Mouse (Mus musculus) heart, adult 2 months (tissue): Measurements from ENCODE around the gene Btbd9. TPM values are rescaled to one million over a fixed set of nuclear protein-coding genes. Genes with fewer than 3 reads are reported as not detected.

Experiments
- DNase-seq, 2 experiments: peaks; one replicate each; pipeline ENCODE4 v3.0.0; 2021
- H3K27ac ChIP-seq: fragments of 200-600 bp; 2 replicates; pipeline ENCODE4 v1.8.1; 2022
- H3K27me3 ChIP-seq: fragments of 200-500 bp; 2 replicates; pipeline ENCODE4 v1.6.1; 2012; ENCODE audit warnings: mild to moderate bottlenecking, low read length, inconsistent platforms, mixed read lengths; ENCODE audit not compliant: control insufficient read depth, insufficient read depth
- H3K36me3 ChIP-seq: fragments of 200-500 bp; 2 replicates; pipeline ENCODE4 v1.6.1; 2012; ENCODE audit warnings: low read length, inconsistent platforms; ENCODE audit not compliant: control insufficient read depth, insufficient read depth
- H3K4me1 ChIP-seq: fragments of 200-500 bp; 2 replicates; pipeline ENCODE4 v1.6.1; 2011; ENCODE audit warnings: low read length; ENCODE audit not compliant: control insufficient read depth, insufficient read depth
- H3K4me3 ChIP-seq: fragments of 200-600 bp; 2 replicates; pipeline ENCODE4 v1.8.1; 2022
- H3K79me2 ChIP-seq: fragments of 200-500 bp; replicated peaks from 2 replicates; pipeline ENCODE4 v1.6.1; 2012; ENCODE audit warnings: mild to moderate bottlenecking, inconsistent platforms, low read length, moderate library complexity, mixed read lengths; ENCODE audit not compliant: control insufficient read depth, insufficient read depth
- H3K9ac ChIP-seq: fragments of 200-500 bp; 2 replicates; pipeline ENCODE4 v1.6.1; 2012; ENCODE audit warnings: low read depth, mild to moderate bottlenecking, control low read depth, inconsistent platforms, low read length, mixed read lengths
- CTCF ChIP-seq: fragments of 200-600 bp; IDR thresholded peaks from 2 replicates; pipeline ENCODE4 v1.8.1; 2022; ENCODE audit warnings: antibody characterized with exemption, mild to moderate bottlenecking, moderate library complexity
- EP300 ChIP-seq: fragments of 200-500 bp; IDR thresholded peaks from 2 replicates; pipeline ENCODE4 v1.6.1; 2011; ENCODE audit warnings: low read depth, low read length, control low read depth; ENCODE audit not compliant: insufficient read depth
- POLR2A ChIP-seq: fragments of 200-500 bp; IDR thresholded peaks from 2 replicates; pipeline ENCODE4 v1.6.1; 2011; ENCODE audit warnings: mild to moderate bottlenecking, low read depth, low read length, control low read depth; ENCODE audit not compliant: insufficient read depth
- WGBS: fragments of 180-500 bp; shearing (Covaris S2); methylation state at CpG from one replicate; pipeline ENCODE4 v1.1.7; 2018; 5-methylcytosine and 5-hydroxymethylcytosine counted together
- intact Hi-C: fragments of 180-260 bp; cut with DNase I; formaldehyde crosslinking; loops from one replicate; pipeline ENCODE4 v1.15.1; 2025
- polyA plus RNA-seq: library from polyadenylated mRNA; depleted of rRNA; stranded (reverse); fragments of >200 nt; gene quantifications from 2 replicates; pipeline ENCODE4 v1.2.3, GENCODE M21; 2012
- total RNA-seq, 2 experiments: library from RNA; stranded (reverse); gene quantifications; 2 replicates each; pipeline ENCODE4 v1.2.3; 2021

Btbd9 gene
- total and polyA plus RNA-seq, 3 experiments: 8.1 to 22.0 (median 20.9) TPM

DNA sequence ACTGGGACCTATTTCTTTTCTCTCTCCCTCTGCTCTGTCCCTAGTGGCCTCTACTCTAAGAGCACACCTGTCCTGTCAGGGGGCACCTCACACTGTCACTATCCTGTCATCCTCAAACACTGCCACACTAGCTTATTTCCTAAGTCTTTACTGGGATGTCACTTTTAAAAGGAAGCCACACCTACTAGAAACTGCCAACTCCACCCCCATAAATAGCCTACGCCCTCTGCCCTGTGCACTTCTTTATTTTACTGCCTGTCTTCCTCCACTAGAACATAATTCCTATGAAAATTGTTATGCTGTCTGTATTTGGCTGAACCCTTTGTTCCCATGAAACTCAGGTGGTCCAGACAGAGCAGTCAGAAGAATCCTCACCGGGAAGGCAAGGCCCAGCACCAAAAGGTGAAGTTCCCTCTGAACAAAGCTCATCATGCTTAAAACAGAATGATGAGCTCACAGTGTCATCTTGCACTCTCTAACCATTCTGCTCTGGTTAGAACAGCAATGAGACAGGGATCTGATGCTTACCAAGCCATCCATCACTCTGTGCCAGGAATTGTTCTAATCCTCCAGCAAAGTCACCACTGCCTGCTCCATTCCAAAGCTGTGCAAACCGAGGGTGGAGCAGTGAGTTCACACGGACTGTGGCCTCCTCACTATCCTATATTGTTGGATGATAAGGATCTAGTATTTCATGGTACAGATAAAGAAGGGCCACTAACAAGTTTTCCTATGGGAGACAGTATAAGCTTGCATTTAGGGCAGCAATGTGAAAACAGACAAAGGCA lies 91.0 kb downstream of the Btbd9 start:
- H3K9ac ChIP-seq: no peak overlapping the region
- no peaks in the 10 kb centered on the region for H3K27me3 ChIP-seq
- H3K36me3 ChIP-seq: no peaks in the 10 kb centered on the region
- H3K27ac ChIP-seq: no peak overlapping the region
- intact Hi-C loops: no loop called here
- H3K79me2 ChIP-seq: no peaks in the 10 kb centered on the region
- TF ChIP-seq POLR2A (no peak), CTCF (no peak)
- H3K4me3 ChIP-seq: no peak overlapping the region
- 73% methylated on average over 4 of the region's 4 CpGs for WGBS
- no peak for DNase-seq
- H3K4me1 ChIP-seq: peaks cover 4% of the 10 kb centered on the region; the same call in 1 of the 2 replicates

DNA sequence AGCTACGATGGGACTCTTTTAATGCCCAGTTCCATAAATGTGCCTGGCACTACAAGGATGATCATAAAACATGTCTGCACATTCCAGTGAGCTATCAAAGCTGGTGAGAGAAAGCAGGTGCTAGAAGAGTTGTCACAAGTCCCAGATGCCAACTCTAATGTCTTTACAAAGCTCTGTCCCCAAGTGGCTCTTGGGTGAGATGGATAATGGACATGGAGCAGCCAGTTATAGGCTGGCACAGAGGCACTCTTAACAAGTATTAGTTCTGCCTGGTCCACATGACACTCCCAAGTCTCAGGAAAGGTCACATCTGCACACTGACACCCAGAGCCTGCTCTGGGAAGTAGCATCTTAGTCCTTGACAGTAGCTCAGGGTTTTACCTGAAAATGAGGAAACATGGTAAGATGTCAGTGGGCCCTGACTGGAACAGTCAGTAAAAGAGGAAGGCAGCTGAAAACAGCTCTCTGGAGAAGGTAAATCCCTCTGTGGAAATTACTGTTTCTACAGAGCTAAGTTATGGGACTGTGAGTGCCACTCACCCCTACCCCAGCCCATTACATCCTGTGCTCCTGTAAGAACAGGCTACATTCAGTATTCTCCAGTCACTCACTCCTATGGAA lies 91.7 kb downstream of the Btbd9 start:
- no peaks in the 10 kb centered on the region for H3K36me3 ChIP-seq
- no peaks in the 10 kb centered on the region for H3K27me3 ChIP-seq
- TF ChIP-seq POLR2A: no peak
- TF ChIP-seq CTCF: peak; percentile 30
- WGBS: 63% methylated on average over 1 of the region's 1 CpGs
- DNase-seq: no peak
- no peak overlapping the region for H3K4me3 ChIP-seq
- intact Hi-C loops: no loop called here
- H3K27ac ChIP-seq: no peak overlapping the region
- H3K9ac ChIP-seq: no peak overlapping the region
- H3K4me1 ChIP-seq: peaks cover 4% of the 10 kb centered on the region; the same call in 1 of the 2 replicates
- H3K79me2 ChIP-seq: no peaks in the 10 kb centered on the region

DNA sequence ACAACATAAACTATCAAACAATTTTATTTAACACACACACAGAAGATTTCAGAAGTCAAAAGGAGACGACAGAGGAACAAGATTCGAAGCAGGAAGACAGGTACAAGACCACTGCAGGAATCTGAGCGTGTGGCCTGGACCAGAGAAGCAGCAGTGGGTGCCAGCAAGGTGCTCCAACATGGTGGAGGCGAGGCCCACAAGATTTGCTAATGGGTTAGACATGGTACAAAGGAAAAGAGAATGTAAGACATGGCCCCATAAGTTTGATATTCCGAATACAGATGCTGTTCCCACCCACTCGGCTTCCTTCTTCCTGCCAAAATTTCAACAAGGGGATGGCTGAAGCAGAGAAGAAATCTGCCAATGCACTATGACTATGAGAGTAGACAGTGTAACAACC lies 94.5 kb downstream of the Btbd9 start:
- peaks cover 4% of the 10 kb centered on the region; the same call in 1 of the 2 replicates for H3K4me1 ChIP-seq
- H3K36me3 ChIP-seq: no peaks in the 10 kb centered on the region
- H3K9ac ChIP-seq: no peak overlapping the region
- intact Hi-C loops: no loop called here
- 92% methylated on average over 6 of the region's 6 CpGs for WGBS
- H3K27ac ChIP-seq: no peak overlapping the region
- no peaks in the 10 kb centered on the region for H3K27me3 ChIP-seq
- H3K4me3 ChIP-seq: no peak overlapping the region
- no peaks in the 10 kb centered on the region for H3K79me2 ChIP-seq
- no peak for TF ChIP-seq CTCF
- no peak for DNase-seq

DNA sequence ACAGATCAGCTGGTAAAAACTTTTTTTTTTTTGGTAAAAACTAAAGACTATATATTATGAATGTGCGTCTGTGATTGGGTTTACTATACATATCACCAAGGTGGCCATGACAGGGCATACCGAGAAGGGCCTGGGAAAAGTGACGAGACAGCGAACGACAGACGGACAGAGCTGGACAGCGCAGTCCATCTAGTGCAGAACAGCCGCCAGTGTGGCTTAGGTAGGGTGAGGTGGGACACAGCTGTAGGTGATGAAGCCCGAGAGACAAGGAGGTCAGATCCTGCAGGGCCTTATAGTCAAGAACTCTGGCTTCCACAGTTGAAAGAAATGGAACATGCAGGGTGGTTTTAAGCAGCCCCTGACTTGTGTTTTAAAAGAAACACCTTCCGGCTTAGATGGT lies 94.9 kb downstream of the Btbd9 start:
- no peaks in the 10 kb centered on the region for H3K79me2 ChIP-seq
- intact Hi-C loops: no loop called here
- no peaks in the 10 kb centered on the region for H3K36me3 ChIP-seq
- peaks cover 4% of the 10 kb centered on the region; the same call in 1 of the 2 replicates for H3K4me1 ChIP-seq
- H3K27ac ChIP-seq: no peak overlapping the region
- H3K27me3 ChIP-seq: no peaks in the 10 kb centered on the region
- WGBS: 97% methylated on average over 10 of the region's 10 CpGs
- no peak for TF ChIP-seq EP300
- TF ChIP-seq CTCF: no peak
- TF ChIP-seq POLR2A: no peak
- no peak overlapping the region for H3K4me3 ChIP-seq
- no peak for DNase-seq
- no peak overlapping the region for H3K9ac ChIP-seq

DNA sequence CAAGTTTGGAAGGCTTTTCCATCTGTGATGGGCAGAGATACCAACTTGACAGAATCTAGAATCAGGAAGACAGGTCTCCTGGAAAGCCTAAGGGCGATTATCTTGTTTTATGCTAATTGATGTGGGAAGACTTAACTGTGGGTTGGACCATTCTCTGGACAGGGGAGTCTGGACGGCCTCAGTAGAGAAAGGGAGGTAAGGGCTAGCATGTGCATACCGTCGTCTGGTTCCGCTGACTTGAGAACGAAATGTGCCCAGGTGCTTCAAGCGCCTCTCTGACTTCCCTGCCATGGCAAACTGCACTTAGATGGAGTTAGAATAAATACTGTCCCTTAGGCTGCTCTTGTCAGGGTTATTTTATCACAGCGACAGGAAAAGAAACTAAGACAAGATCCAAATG lies 95.9 kb downstream of the Btbd9 start:
- TF ChIP-seq CTCF (no peak), POLR2A (no peak), EP300 (no peak)
- Histone ChIP-seq H3K27ac (no peak overlapping the region), H3K36me3 (no peaks in the 10 kb centered on the region), H3K27me3 (no peaks in the 10 kb centered on the region), H3K4me1 (peaks cover 3% of the 10 kb centered on the region; the same call in 1 of the 2 replicates), H3K9ac (no peak overlapping the region), H3K4me3 (no peak overlapping the region), H3K79me2 (no peaks in the 10 kb centered on the region; the same call in 1 of the 2 replicates)
- intact Hi-C loops: no loop called here
- DNase-seq: no peak
- 88% methylated on average over 8 of the region's 8 CpGs for WGBS

DNA sequence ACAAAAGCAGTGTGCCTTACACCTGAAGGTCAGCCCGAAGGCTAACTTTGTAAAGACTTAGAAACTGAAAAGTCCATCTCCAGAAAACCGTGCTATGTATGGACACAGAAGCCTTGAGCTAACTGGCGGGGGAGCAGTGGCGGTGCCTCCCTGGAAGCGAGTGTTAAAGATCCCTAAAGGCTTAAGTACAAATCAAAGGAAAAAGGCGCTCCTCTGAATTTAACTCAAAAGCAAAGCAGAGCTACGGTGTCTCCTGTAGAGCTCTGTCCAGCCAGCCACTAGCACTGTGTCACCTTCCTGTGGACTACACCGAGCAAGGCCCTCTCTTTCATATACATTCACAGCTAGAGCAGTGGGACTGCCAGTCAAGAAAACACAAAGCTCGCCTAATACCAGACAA lies 98.1 kb downstream of the Btbd9 start:
- no peak overlapping the region for H3K27ac ChIP-seq
- no peak for TF ChIP-seq CTCF
- no peaks in the 10 kb centered on the region for H3K27me3 ChIP-seq
- intact Hi-C loops: no loop called here
- H3K4me3 ChIP-seq: no peak overlapping the region
- 93% methylated on average over 9 of the region's 9 CpGs for WGBS
- no peaks in the 10 kb centered on the region; the same call in 1 of the 2 replicates for H3K79me2 ChIP-seq
- H3K4me1 ChIP-seq: no peaks in the 10 kb centered on the region
- DNase-seq: no peak
- H3K36me3 ChIP-seq: peaks cover 2% of the 10 kb centered on the region; the same call in 1 of the 2 replicates
- no peak overlapping the region for H3K9ac ChIP-seq
